8 mouse cellular contexts compared by ENCODE assay signal in the genomic region with DNA sequence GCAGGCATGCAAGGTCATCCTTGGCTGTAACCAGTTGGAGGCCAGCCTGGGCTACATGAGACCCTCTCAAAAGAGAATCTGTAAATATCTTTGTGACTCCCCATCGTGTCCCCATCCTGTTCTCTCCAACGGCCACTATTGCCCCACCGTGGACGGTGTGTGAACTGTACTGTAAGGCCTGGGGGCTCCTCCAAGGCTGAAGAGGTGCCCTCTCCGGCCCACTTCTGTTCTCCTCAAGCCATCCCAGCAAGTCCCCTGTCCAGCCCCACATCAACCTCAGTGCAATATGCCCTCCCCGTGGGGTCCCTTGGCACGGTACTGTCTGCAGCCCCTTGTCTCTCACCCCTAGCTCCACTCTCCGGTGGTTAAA. TPM values are rescaled to one million over a fixed set of nuclear protein-coding genes. Genes with fewer than 3 reads are reported as not detected.
DNase-seq lines count a peak whose midpoint lies in the region; ATAC-seq and TF ChIP-seq lines count a peak whose summit lies in the region.

No protein-coding gene starts in this region.

- peak overlapping the region; percentile 68 for H3K4me2 ChIP-seq in heart, postnatal 0 days (ENCODE audit: low read depth, low read length)
- H3K4me2 ChIP-seq in liver, postnatal 0 days (ENCODE audit: low read depth, low read length), result peak overlapping the region; percentile 88

- WGBS in heart, postnatal 0 days, result 28% methylated on average over 8 of the region's 8 CpGs
- 43% methylated on average over 8 of the region's 8 CpGs for WGBS in liver, postnatal 0 days (ENCODE audit: insufficient replicate concordance)

- no peak for TF ChIP-seq POLR2A in testis, adult 2 months (IDR thresholded peaks at IDR 0.05; ENCODE audit: control insufficient read depth, low read depth, low read length)

- TF ChIP-seq EP300 in heart, postnatal 0 days (IDR thresholded peaks at IDR 0.05; ENCODE audit: low read depth), result no peak
- TF ChIP-seq EP300 in liver, postnatal 0 days (IDR thresholded peaks at IDR 0.05; ENCODE audit: low read depth), result no peak

- 0 out of 2 replicates have a peak, but pooled peaks have one; percentile 19 for TF ChIP-seq CTCF in testis, adult 2 months (IDR thresholded peaks at IDR 0.05; ENCODE audit: control insufficient read depth, insufficient read depth, insufficient replicate concordance, low read depth, low read length)
- 0 out of 2 replicates have a peak, but pooled peaks have one; percentile 21 for TF ChIP-seq CTCF in heart, postnatal 0 days (IDR thresholded peaks at IDR 0.05; ENCODE audit: low read depth)
- peak; percentile 36 for TF ChIP-seq CTCF in liver, postnatal 0 days (IDR thresholded peaks at IDR 0.05; ENCODE audit: low read depth)

- H3K9me3 ChIP-seq in heart, postnatal 0 days (replicated peaks; ENCODE audit: control insufficient read depth, low read length), result no peaks in the 10 kb centered on the region
- no peaks in the 10 kb centered on the region for H3K9me3 ChIP-seq in liver, postnatal 0 days (ENCODE audit: low read length)

- H3K27me3 ChIP-seq in testis, adult 2 months (ENCODE audit: control insufficient read depth, insufficient read depth, low read length), result no peaks in the 10 kb centered on the region
- H3K27me3 ChIP-seq in heart, postnatal 0 days (ENCODE audit: control insufficient read depth, insufficient read depth, low read length), result no peaks in the 10 kb centered on the region
- no peaks in the 10 kb centered on the region for H3K27me3 ChIP-seq in liver, postnatal 0 days (ENCODE audit: insufficient read depth, low read length)

- DNase-seq in CD4-positive, CD25-positive, alpha-beta regulatory T cell, adult 2 months (ENCODE audit: low read depth, low spot score), result peak; percentile 43
- no peak for DNase-seq in testis, postnatal 14 days (ENCODE audit: low spot score)
- no peak for DNase-seq in heart, postnatal 0 days (ENCODE audit: low spot score)
- DNase-seq in liver, postnatal 0 days, result no peak
- no peak for DNase-seq in Muller cell, postnatal 12 days (ENCODE audit: inconsistent ontology term)

- peak overlapping the region; percentile 94; the same call in 1 of the 2 replicates for H3K27ac ChIP-seq in testis, adult 2 months (ENCODE audit: control insufficient read depth, insufficient read depth, low read depth, low read length)
- peak overlapping the region; percentile 92; the same call in 1 of the 2 replicates for H3K27ac ChIP-seq in heart, postnatal 0 days (ENCODE audit: low read depth)
- H3K27ac ChIP-seq in liver, postnatal 0 days (ENCODE audit: low read depth), result peak overlapping the region; percentile 89

- H3K4me3 ChIP-seq in testis, adult 2 months (ENCODE audit: control insufficient read depth, low read depth, low read length), result peak overlapping the region; percentile 98
- peak overlapping the region; percentile 44; the same call in 1 of the 2 replicates for H3K4me3 ChIP-seq in heart, postnatal 0 days (ENCODE audit: low read depth, low read length)
- H3K4me3 ChIP-seq in liver, postnatal 0 days (ENCODE audit: low read depth, low read length), result peak overlapping the region; percentile 75

- no peak for ATAC-seq in CD4-positive, CD25-positive, alpha-beta regulatory T cell, adult 4 months
- no peak for ATAC-seq in heart, postnatal 0 days (ENCODE audit: insufficient read depth, low read depth)
- ATAC-seq in liver, postnatal 0 days, result no peak
- no peak for ATAC-seq in erythroid progenitor cell, adult 5-6 weeks (replicated peaks; ENCODE audit: low FRiP score, poor library complexity, severe bottlenecking)

- no peaks in the 10 kb centered on the region; the same call in 1 of the 2 replicates for H3K36me3 ChIP-seq in testis, adult 2 months (ENCODE audit: control insufficient read depth, insufficient read depth, low read length)
- peaks cover 55% of the 10 kb centered on the region for H3K36me3 ChIP-seq in heart, postnatal 0 days (replicated peaks; ENCODE audit: control insufficient read depth, insufficient read depth, low read length)
- peaks cover 33% of the 10 kb centered on the region for H3K36me3 ChIP-seq in liver, postnatal 0 days (replicated peaks; ENCODE audit: insufficient read depth, low read length)

- H3K9ac ChIP-seq in heart, postnatal 0 days (replicated peaks; ENCODE audit: low read depth, low read length), result peak overlapping the region; percentile 55
- peak overlapping the region; percentile 66 for H3K9ac ChIP-seq in liver, postnatal 0 days (replicated peaks)

- H3K4me1 ChIP-seq in testis, adult 2 months (ENCODE audit: control insufficient read depth, insufficient read depth, low read length), result peaks cover 13% of the 10 kb centered on the region
- peaks cover 19% of the 10 kb centered on the region for H3K4me1 ChIP-seq in heart, postnatal 0 days (ENCODE audit: control insufficient read depth, insufficient read depth)
- H3K4me1 ChIP-seq in liver, postnatal 0 days (ENCODE audit: insufficient read depth), result peaks cover 39% of the 10 kb centered on the region

RNA-seq across cellular contexts. Expression of a gene that starts 1.6 kb away (rescaled TPM):
- 1 to 10 TPM; 4.2 to 4.7 TPM for polyA plus RNA-seq in CD4-positive, CD25-positive, alpha-beta regulatory T cell, adult 4 months (2017; shearing (Covaris generic))
- 13.4 and 16.5 TPM in 2 replicates for polyA plus RNA-seq in testis, adult 2 months (2012; rRNA removed)
- total RNA-seq in heart, postnatal 0 days (2014; rRNA removed; ENCODE audit: low replicate concordance), result 14.3 and 14.9 TPM in 2 replicates
- polyA plus RNA-seq in heart, postnatal 0 days (2015; fragmentation: Nextera tagmentation; extraction: Ambion mirVana), result 12.8 and 13.7 TPM in 2 replicates
- 12.4 and 12.9 TPM in 2 replicates for polyA plus RNA-seq in liver, postnatal 0 days (2015; fragmentation: Nextera tagmentation; extraction: Ambion mirVana)
- 8.3 and 10.5 TPM in 2 replicates for total RNA-seq in erythroid progenitor cell, adult 5-6 weeks (2015; ENCODE audit: low replicate concordance)
- total RNA-seq in erythroid progenitor cell, adult 5-6 weeks (2017; ENCODE audit: low replicate concordance), result 24.7 and 47.1 TPM in 2 replicates

RNA-seq across cellular contexts. Expression of a gene that starts 9.2 kb away (rescaled TPM):
- polyA plus RNA-seq in CD4-positive, CD25-positive, alpha-beta regulatory T cell, adult 4 months (2017; shearing (Covaris generic)), result 10 to 100 TPM; 19.3 to 22.0 TPM
- polyA plus RNA-seq in testis, adult 2 months (2012; rRNA removed), result 0.47 and 0.91 TPM in 2 replicates
- total RNA-seq in heart, postnatal 0 days (2014; rRNA removed; ENCODE audit: low replicate concordance), result 4.7 and 10.5 TPM in 2 replicates
- polyA plus RNA-seq in heart, postnatal 0 days (2015; fragmentation: Nextera tagmentation; extraction: Ambion mirVana), result 6.3 and 7.0 TPM in 2 replicates
- 5.2 and 5.4 TPM in 2 replicates for polyA plus RNA-seq in liver, postnatal 0 days (2015; fragmentation: Nextera tagmentation; extraction: Ambion mirVana)
- total RNA-seq in erythroid progenitor cell, adult 5-6 weeks (2015; ENCODE audit: low replicate concordance), result not detected in 2 replicates
- 0.90 TPM in 1 of 2 replicates, not detected in the other for total RNA-seq in erythroid progenitor cell, adult 5-6 weeks (2017; ENCODE audit: low replicate concordance)

RNA-seq across cellular contexts. Expression of a gene that starts 23.8 kb away (rescaled TPM):
- polyA plus RNA-seq in CD4-positive, CD25-positive, alpha-beta regulatory T cell, adult 4 months (2017; shearing (Covaris generic)), result under 1 TPM; 0.15 to 0.28 TPM
- polyA plus RNA-seq in testis, adult 2 months (2012; rRNA removed), result 3.3 and 4.1 TPM in 2 replicates
- 0.08 and 0.12 TPM in 2 replicates for total RNA-seq in heart, postnatal 0 days (2014; rRNA removed; ENCODE audit: low replicate concordance)
- polyA plus RNA-seq in heart, postnatal 0 days (2015; fragmentation: Nextera tagmentation; extraction: Ambion mirVana), result 0.16 and 0.21 TPM in 2 replicates
- 0.02 and 0.08 TPM in 2 replicates for polyA plus RNA-seq in liver, postnatal 0 days (2015; fragmentation: Nextera tagmentation; extraction: Ambion mirVana)
- total RNA-seq in erythroid progenitor cell, adult 5-6 weeks (2015; ENCODE audit: low replicate concordance), result not detected in 2 replicates
- not detected in 2 replicates for total RNA-seq in erythroid progenitor cell, adult 5-6 weeks (2017; ENCODE audit: low replicate concordance)

RNA-seq across cellular contexts. Expression of a gene that starts 26.6 kb away (rescaled TPM):
- 10 to 100 TPM; 14.6 to 15.1 TPM for polyA plus RNA-seq in CD4-positive, CD25-positive, alpha-beta regulatory T cell, adult 4 months (2017; shearing (Covaris generic))
- 10.1 and 10.4 TPM in 2 replicates for polyA plus RNA-seq in testis, adult 2 months (2012; rRNA removed)
- total RNA-seq in heart, postnatal 0 days (2014; rRNA removed; ENCODE audit: low replicate concordance), result 38.5 and 44.3 TPM in 2 replicates
- polyA plus RNA-seq in heart, postnatal 0 days (2015; fragmentation: Nextera tagmentation; extraction: Ambion mirVana), result 20.9 and 21.4 TPM in 2 replicates
- polyA plus RNA-seq in liver, postnatal 0 days (2015; fragmentation: Nextera tagmentation; extraction: Ambion mirVana), result 8.8 and 9.7 TPM in 2 replicates
- 13.0 and 15.1 TPM in 2 replicates for total RNA-seq in erythroid progenitor cell, adult 5-6 weeks (2015; ENCODE audit: low replicate concordance)
- 9.9 and 14.7 TPM in 2 replicates for total RNA-seq in erythroid progenitor cell, adult 5-6 weeks (2017; ENCODE audit: low replicate concordance)

RNA-seq across cellular contexts. Expression of a gene that starts 27.9 kb away (rescaled TPM):
- 1 to 10 TPM; 2.4 to 2.6 TPM for polyA plus RNA-seq in CD4-positive, CD25-positive, alpha-beta regulatory T cell, adult 4 months (2017; shearing (Covaris generic))
- 0.56 and 0.99 TPM in 2 replicates for polyA plus RNA-seq in testis, adult 2 months (2012; rRNA removed)
- total RNA-seq in heart, postnatal 0 days (2014; rRNA removed; ENCODE audit: low replicate concordance), result 0.12 and 2.3 TPM in 2 replicates
- polyA plus RNA-seq in heart, postnatal 0 days (2015; fragmentation: Nextera tagmentation; extraction: Ambion mirVana), result 0.51 and 0.62 TPM in 2 replicates
- 1.7 and 1.8 TPM in 2 replicates for polyA plus RNA-seq in liver, postnatal 0 days (2015; fragmentation: Nextera tagmentation; extraction: Ambion mirVana)
- 3.2 TPM in 1 of 2 replicates, not detected in the other for total RNA-seq in erythroid progenitor cell, adult 5-6 weeks (2015; ENCODE audit: low replicate concordance)
- 0.23 TPM in 1 of 2 replicates, not detected in the other for total RNA-seq in erythroid progenitor cell, adult 5-6 weeks (2017; ENCODE audit: low replicate concordance)

Comparison
In these comparisons a context has a peak if more than half of its experiments do, and no peak if none do; other contexts are left out.
1. H3K4me3 ChIP-seq: peak in every context shown above with its lines; median percentile 98 in testis, adult 2 months; 75 in liver, postnatal 0 days; 44 in heart, postnatal 0 days.